Mouse (Mus musculus): ENCODE results near the gene Slc51a. TPM values are rescaled to one million over a fixed set of nuclear protein-coding genes. Genes with fewer than 3 reads are reported as not detected.
A peak's percentile ranks its signal among the peaks of the same experiment; 100 is the strongest.

Slc51a gene
- 42.2 and 46.0 TPM in 2 replicates for polyA plus RNA-seq (2014; fragmentation: Nextera tagmentation; extraction: Ambion mirVana)

DNA sequence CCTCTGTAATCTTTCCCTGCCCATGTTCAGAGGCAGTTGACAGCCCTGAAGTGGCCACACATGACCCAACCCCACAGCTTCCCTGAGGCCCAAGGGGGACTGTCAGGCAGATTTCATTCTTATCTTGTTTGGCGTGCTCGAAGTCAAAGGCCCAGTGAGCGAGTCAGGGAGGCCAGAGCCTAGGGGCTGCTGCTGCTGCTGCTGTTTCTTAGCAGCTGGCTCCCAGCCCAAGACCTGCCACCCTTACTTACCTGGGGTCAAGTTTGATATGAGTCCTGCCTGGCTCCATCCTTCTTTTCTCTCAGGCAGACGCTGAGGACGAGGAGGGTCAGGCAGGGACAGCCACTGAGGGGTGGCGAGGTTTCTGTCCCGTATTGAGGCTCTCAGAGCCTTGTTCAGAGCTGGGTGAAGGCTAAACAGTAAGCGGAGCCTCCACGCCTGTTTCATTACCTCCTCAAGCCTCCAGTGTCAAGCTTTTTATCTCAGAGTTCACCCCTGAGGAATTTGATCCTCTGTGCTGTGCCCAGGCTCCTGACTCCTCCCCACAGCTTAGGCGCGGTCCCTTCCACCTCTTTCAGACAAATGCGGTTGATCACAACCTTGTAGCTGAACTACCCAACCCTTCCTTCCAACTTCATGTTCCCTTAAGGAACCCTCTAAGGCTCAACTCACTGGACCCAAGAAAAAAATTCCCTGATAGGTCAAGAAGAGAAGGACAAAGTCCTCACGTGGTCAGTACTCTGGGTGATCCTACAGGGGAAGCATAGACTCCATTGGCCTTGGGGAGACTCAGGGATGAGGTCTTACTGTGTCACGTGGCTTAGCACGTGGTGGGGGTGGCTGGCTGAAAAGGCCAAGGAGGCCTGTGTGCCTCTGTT, at the start of gene Slc51a:
TSS of gene Slc51a (minus strand) at position 646 of the 878 bp plus-strand sequence.
- peak within 1 kb of the TSS; percentile 66 for H3K27ac ChIP-seq (ENCODE audit: low read depth)
- H3K4me1 ChIP-seq (replicated peaks; ENCODE audit: control insufficient read depth, insufficient read depth, low read length), result no peaks in the 10 kb centered on the region; the same call in 1 of the 2 replicates
- WGBS, result 35% methylated on average over 15 of the region's 15 CpGs
- H3K4me2 ChIP-seq (ENCODE audit: low read length), result peak within 1 kb of the TSS; percentile 37
- no peak for DNase-seq (ENCODE audit: low spot score)
- no peaks in the 10 kb centered on the region for H3K27me3 ChIP-seq (replicated peaks; ENCODE audit: control insufficient read depth, insufficient read depth, low read length)
- H3K36me3 ChIP-seq (ENCODE audit: control insufficient read depth, insufficient read depth, low read length), result no peaks in the 10 kb centered on the region
- no peak within 1 kb of the TSS for H3K4me3 ChIP-seq (ENCODE audit: low read depth, low read length)
- no peaks in the 10 kb centered on the region for H3K9me3 ChIP-seq (ENCODE audit: control insufficient read depth, low read length)
- no peak within 1 kb of the TSS for H3K9ac ChIP-seq (ENCODE audit: low read length)
- peak; percentile 58; the same call in 1 of the 2 replicates for ATAC-seq (replicated peaks; ENCODE audit: low FRiP score, low TSS enrichment, low read depth)

DNA sequence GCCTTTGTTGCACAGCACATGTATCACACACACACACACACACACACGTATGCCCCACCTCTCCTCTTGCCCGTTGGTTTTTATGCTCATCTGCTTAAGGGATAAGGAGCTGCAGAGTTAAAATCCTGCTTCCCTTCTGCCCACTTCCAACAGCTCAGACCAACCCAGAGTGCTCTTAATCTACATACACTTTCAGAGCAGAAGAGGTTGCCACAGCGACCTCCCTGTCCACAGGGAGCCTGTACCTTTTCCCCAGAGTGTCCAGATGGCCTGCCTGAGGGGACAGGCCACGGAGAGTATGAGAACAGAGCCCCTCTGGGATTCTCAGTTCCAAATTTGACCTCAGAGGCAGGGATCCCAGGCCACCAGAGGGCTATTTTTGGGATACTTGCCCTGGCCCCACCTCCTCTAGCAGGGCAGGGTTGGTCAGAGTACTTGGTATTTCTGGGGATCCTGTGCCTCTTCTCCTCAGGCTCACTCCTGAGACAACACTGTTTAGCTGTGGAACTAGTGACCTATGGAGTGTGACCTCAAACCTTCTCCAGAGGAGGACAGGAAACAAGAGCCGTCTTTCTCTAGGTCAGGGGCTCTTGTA, 47.6 kb upstream of the Slc51a start:
- H3K4me1 ChIP-seq (replicated peaks; ENCODE audit: control insufficient read depth, insufficient read depth, low read length), result peaks cover 9% of the 10 kb centered on the region
- no peak overlapping the region for H3K4me3 ChIP-seq (ENCODE audit: low read depth, low read length)
- H3K27me3 ChIP-seq (replicated peaks; ENCODE audit: control insufficient read depth, insufficient read depth, low read length), result no peaks in the 10 kb centered on the region
- no peak for ATAC-seq (replicated peaks; ENCODE audit: low FRiP score, low TSS enrichment, low read depth)
- no peaks in the 10 kb centered on the region for H3K36me3 ChIP-seq (ENCODE audit: control insufficient read depth, insufficient read depth, low read length)
- no peak overlapping the region for H3K9ac ChIP-seq (ENCODE audit: low read length)
- 29% methylated on average over 5 of the region's 5 CpGs for WGBS
- no peak for DNase-seq (ENCODE audit: low spot score)
- no peak overlapping the region for H3K4me2 ChIP-seq (ENCODE audit: low read length)
- no peak overlapping the region for H3K27ac ChIP-seq (ENCODE audit: low read depth)
- no peaks in the 10 kb centered on the region for H3K9me3 ChIP-seq (ENCODE audit: control insufficient read depth, low read length)

DNA sequence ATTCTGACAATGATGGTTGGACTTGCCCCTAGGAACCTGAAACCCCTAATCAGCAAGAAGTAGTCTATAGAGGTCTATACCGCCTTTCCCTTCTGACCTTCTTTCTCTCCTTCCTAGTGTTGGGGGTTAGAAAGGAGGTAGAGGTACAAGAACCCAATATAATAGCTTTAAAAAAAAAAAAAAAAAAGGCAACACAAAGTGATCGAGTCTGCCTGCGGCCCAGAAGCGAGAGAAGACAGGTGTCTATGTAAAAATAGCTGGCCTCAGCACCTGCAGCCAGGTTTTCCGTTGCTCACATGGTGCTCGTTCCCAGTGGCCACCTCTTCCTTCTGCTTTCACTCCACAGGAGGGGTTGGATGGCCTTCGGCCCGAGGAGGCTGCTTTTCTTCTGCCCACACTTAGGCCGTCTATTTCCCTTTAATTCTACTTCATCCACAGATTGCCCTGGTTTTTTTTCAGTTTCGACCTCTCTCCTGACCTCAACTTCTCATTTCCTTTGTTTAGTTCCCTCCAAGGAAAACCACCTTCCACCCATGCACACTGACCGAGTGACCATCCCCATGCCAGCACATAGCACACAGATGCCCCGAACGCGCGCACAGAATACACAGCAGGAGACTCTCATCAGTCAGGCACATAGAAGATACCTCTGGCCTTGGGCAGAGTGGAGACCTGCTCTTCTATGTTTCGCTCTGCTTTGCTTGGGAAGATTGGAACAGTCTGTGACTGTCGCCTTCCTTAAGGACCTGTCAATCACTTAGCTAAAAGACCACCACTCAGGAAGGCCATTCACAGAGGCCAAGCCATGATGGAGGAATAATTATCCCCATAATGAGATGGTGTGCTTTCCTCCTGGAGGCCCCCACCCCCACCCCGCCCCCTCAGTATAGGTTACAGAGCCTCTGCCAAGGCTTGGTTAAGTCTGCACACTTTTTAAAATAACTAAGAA, 45.5 kb upstream of the Slc51a start:
- no peak for DNase-seq (ENCODE audit: low spot score)
- H3K36me3 ChIP-seq (ENCODE audit: control insufficient read depth, insufficient read depth, low read length), result no peaks in the 10 kb centered on the region
- H3K9ac ChIP-seq (ENCODE audit: low read length), result no peak overlapping the region
- H3K4me1 ChIP-seq (replicated peaks; ENCODE audit: control insufficient read depth, insufficient read depth, low read length), result peaks cover 5% of the 10 kb centered on the region
- H3K9me3 ChIP-seq (ENCODE audit: control insufficient read depth, low read length), result no peaks in the 10 kb centered on the region
- no peaks in the 10 kb centered on the region for H3K27me3 ChIP-seq (replicated peaks; ENCODE audit: control insufficient read depth, insufficient read depth, low read length)
- no peak overlapping the region for H3K4me2 ChIP-seq (ENCODE audit: low read length)
- ATAC-seq (replicated peaks; ENCODE audit: low FRiP score, low TSS enrichment, low read depth), result no peak
- 76% methylated on average over 18 of the region's 18 CpGs for WGBS
- no peak overlapping the region for H3K4me3 ChIP-seq (ENCODE audit: low read depth, low read length)
- H3K27ac ChIP-seq (ENCODE audit: low read depth), result no peak overlapping the region

DNA sequence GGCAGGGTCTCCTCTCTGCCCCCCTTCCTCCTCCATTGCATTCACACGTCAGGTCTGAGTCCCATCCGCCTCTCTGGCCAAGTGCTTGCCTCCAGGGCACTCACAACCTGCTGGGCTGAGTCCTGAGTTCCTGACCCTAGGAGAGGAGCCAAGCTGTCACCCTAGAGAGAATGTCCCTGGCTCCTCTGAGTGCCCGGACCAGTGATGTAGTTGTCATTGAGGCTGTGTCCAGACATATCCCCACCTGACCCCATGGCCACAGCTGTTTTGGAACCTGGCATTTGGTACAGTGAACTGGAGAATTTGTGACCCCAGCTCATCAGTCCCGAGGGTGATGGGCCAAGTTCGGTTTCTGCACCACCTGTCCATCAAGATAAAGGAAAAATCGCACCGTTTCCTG, 39.2 kb upstream of the Slc51a start:
- Histone ChIP-seq H3K9me3 (ENCODE audit: control insufficient read depth, low read length) (no peaks in the 10 kb centered on the region), H3K4me1 (replicated peaks; ENCODE audit: control insufficient read depth, insufficient read depth, low read length) (peaks cover 7% of the 10 kb centered on the region), H3K36me3 (ENCODE audit: control insufficient read depth, insufficient read depth, low read length) (no peaks in the 10 kb centered on the region), H3K9ac (ENCODE audit: low read length) (no peak overlapping the region), H3K4me2 (ENCODE audit: low read length) (no peak overlapping the region), H3K27ac (ENCODE audit: low read depth) (no peak overlapping the region), H3K4me3 (ENCODE audit: low read depth, low read length) (no peak overlapping the region), H3K27me3 (replicated peaks; ENCODE audit: control insufficient read depth, insufficient read depth, low read length) (no peaks in the 10 kb centered on the region)
- ATAC-seq (replicated peaks; ENCODE audit: low FRiP score, low TSS enrichment, low read depth) (no peak), DNase-seq (ENCODE audit: low spot score) (no peak)
- 69% methylated on average over 7 of the region's 7 CpGs for WGBS

DNA sequence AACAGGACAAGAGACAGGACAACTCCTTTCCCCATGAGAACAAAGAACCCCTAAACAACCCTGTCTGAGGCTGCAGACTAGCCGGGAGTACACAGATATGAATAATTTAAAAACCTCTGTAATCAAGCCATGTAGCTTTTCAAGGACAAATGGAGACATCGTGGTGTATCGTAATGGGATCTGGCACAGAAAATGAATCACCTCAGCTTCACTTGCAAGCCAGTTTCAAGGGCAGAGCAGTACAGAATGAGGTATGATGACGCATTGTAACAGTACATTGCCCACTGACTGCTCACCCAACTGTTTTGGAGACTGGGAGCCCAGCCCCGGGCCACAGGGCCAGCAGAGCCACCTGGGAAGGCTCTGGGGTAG, 36.6 kb upstream of the Slc51a start:
- no peak for ATAC-seq (replicated peaks; ENCODE audit: low FRiP score, low TSS enrichment, low read depth)
- Histone ChIP-seq H3K36me3 (ENCODE audit: control insufficient read depth, insufficient read depth, low read length) (no peaks in the 10 kb centered on the region), H3K4me3 (ENCODE audit: low read depth, low read length) (no peak overlapping the region), H3K9ac (ENCODE audit: low read length) (no peak overlapping the region), H3K4me2 (ENCODE audit: low read length) (no peak overlapping the region), H3K27me3 (replicated peaks; ENCODE audit: control insufficient read depth, insufficient read depth, low read length) (no peaks in the 10 kb centered on the region), H3K9me3 (ENCODE audit: control insufficient read depth, low read length) (no peaks in the 10 kb centered on the region), H3K4me1 (replicated peaks; ENCODE audit: control insufficient read depth, insufficient read depth, low read length) (peaks cover 7% of the 10 kb centered on the region), H3K27ac (ENCODE audit: low read depth) (no peak overlapping the region)
- 61% methylated on average over 5 of the region's 5 CpGs for WGBS
- DNase-seq (ENCODE audit: low spot score), result no peak

- Histone ChIP-seq H3K4me3 (ENCODE audit: low read depth, low read length) (no peak overlapping the region), H3K4me1 (replicated peaks; ENCODE audit: control insufficient read depth, insufficient read depth, low read length) (peaks cover 7% of the 10 kb centered on the region), H3K27me3 (replicated peaks; ENCODE audit: control insufficient read depth, insufficient read depth, low read length) (no peaks in the 10 kb centered on the region), H3K36me3 (ENCODE audit: control insufficient read depth, insufficient read depth, low read length) (no peaks in the 10 kb centered on the region), H3K4me2 (ENCODE audit: low read length) (no peak overlapping the region), H3K27ac (ENCODE audit: low read depth) (no peak overlapping the region), H3K9me3 (ENCODE audit: control insufficient read depth, low read length) (no peaks in the 10 kb centered on the region), H3K9ac (ENCODE audit: low read length) (no peak overlapping the region)
- 51% methylated on average over 8 of the region's 8 CpGs for WGBS
- DNase-seq (ENCODE audit: low spot score), result no peak
- 0 out of 2 replicates have a peak, but pooled peaks have one; percentile 36 for ATAC-seq (replicated peaks; ENCODE audit: low FRiP score, low TSS enrichment, low read depth)
Observed at GRCm38 (mm10) chr16:32523462-32524243, 36.0 kb upstream of the Slc51a start.

GRCm38 (mm10) chr16:32522578-32523194, 35.0 kb upstream of the Slc51a start:
- H3K27me3 ChIP-seq (replicated peaks; ENCODE audit: control insufficient read depth, insufficient read depth, low read length), result no peaks in the 10 kb centered on the region
- ATAC-seq (replicated peaks; ENCODE audit: low FRiP score, low TSS enrichment, low read depth) (no peak), DNase-seq (ENCODE audit: low spot score) (no peak)
- H3K9ac ChIP-seq (ENCODE audit: low read length), result no peak overlapping the region
- no peak overlapping the region for H3K4me3 ChIP-seq (ENCODE audit: low read depth, low read length)
- WGBS, result 72% methylated on average over 6 of the region's 6 CpGs
- peaks cover 7% of the 10 kb centered on the region for H3K4me1 ChIP-seq (replicated peaks; ENCODE audit: control insufficient read depth, insufficient read depth, low read length)
- H3K4me2 ChIP-seq (ENCODE audit: low read length), result no peak overlapping the region
- no peaks in the 10 kb centered on the region for H3K36me3 ChIP-seq (ENCODE audit: control insufficient read depth, insufficient read depth, low read length)
- H3K27ac ChIP-seq (ENCODE audit: low read depth), result no peak overlapping the region
- no peaks in the 10 kb centered on the region for H3K9me3 ChIP-seq (ENCODE audit: control insufficient read depth, low read length)

All from intestine, embryonic 14.5 days (tissue).